Mouse (Mus musculus): ENCODE data around the gene Hist1h2ae. TPM values are rescaled to one million over a fixed set of nuclear protein-coding genes. Genes with fewer than 3 reads are reported as not detected.

Hist1h2ae gene
- polyA plus RNA-seq, 1 experiment from 2014 or later = 76.3 TPM

GRCm38 (mm10) chr13:23530901-23531875, 39.8 kb downstream of the Hist1h2ae start, which contains the start of gene Hist1h4h:
Hist1h4h (plus strand) TSS chr13:23531050.
- Histone ChIP-seq H3K9ac (ENCODE audit: low read length) (peak within 1 kb of the TSS; percentile 86), H3K9me3 (ENCODE audit: control insufficient read depth, low read length) (no peaks in the 10 kb centered on the region), H3K4me1 (ENCODE audit: control insufficient read depth, insufficient read depth, low read length) (peaks cover 11% of the 10 kb centered on the region), H3K4me2 (peak within 1 kb of the TSS; percentile 45), H3K27ac (ENCODE audit: low read depth, low read length) (peak within 1 kb of the TSS; percentile 98), H3K36me3 (ENCODE audit: control insufficient read depth, insufficient read depth, low read length) (no peaks in the 10 kb centered on the region), H3K27me3 (ENCODE audit: control insufficient read depth, insufficient read depth, low read length) (no peaks in the 10 kb centered on the region), H3K4me3 (ENCODE audit: low read depth, low read length) (peak within 1 kb of the TSS; percentile 45)
- ATAC-seq (ENCODE audit: low FRiP score) (peak; percentile 75), DNase-seq (ENCODE audit: low spot score, missing footprints) (peak; percentile 99)
- WGBS = under 1% methylated on average over 57 of the region's 70 CpGs

DNA sequence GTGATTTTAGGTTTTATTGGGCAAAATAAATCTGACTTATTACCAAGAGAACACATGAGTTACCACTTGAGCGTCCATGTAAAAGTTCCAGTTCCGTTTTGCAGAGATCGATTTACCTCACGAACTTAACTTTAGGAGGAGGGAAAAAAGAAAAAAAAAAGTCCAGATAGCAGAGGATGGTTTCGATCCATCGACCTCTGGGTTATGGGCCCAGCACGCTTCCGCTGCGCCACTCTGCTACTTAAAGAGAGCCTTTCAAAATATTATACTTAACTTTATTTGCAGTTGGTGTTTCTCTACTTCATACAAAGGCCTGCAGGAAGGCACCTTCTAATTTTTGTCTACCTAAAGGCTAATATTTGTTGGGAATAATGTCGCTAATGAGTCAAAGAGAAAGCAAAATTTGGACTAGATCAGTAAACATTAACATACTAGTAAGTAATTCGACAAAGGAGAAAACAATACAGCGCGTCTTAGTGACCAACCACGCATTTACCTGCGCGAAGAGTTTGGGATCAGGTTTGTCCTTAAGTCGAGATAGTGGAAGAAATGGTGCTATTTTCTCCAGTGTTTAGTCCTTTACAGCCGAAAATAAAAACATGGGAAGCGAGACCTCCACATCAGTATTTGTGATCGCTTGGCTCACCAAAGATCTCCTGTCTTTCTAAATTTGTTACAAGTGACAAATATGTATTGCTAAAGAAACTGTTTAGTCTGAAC, 40.7 kb downstream of the Hist1h2ae start:
- Histone ChIP-seq H3K4me2 (peak overlapping the region; percentile 45), H3K9me3 (ENCODE audit: control insufficient read depth, low read length) (no peaks in the 10 kb centered on the region), H3K27ac (ENCODE audit: low read depth, low read length) (peak overlapping the region; percentile 98), H3K4me3 (ENCODE audit: low read depth, low read length) (peak overlapping the region; percentile 45), H3K4me1 (ENCODE audit: control insufficient read depth, insufficient read depth, low read length) (peaks cover 10% of the 10 kb centered on the region; the same call in 1 of the 2 replicates), H3K27me3 (ENCODE audit: control insufficient read depth, insufficient read depth, low read length) (no peaks in the 10 kb centered on the region), H3K9ac (ENCODE audit: low read length) (peak overlapping the region; percentile 86), H3K36me3 (ENCODE audit: control insufficient read depth, insufficient read depth, low read length) (no peaks in the 10 kb centered on the region)
- ATAC-seq (ENCODE audit: low FRiP score) = no peak
- under 1% methylated on average over 20 of the region's 20 CpGs for WGBS
- peak; percentile 97 for DNase-seq (ENCODE audit: low spot score, missing footprints)

DNA sequence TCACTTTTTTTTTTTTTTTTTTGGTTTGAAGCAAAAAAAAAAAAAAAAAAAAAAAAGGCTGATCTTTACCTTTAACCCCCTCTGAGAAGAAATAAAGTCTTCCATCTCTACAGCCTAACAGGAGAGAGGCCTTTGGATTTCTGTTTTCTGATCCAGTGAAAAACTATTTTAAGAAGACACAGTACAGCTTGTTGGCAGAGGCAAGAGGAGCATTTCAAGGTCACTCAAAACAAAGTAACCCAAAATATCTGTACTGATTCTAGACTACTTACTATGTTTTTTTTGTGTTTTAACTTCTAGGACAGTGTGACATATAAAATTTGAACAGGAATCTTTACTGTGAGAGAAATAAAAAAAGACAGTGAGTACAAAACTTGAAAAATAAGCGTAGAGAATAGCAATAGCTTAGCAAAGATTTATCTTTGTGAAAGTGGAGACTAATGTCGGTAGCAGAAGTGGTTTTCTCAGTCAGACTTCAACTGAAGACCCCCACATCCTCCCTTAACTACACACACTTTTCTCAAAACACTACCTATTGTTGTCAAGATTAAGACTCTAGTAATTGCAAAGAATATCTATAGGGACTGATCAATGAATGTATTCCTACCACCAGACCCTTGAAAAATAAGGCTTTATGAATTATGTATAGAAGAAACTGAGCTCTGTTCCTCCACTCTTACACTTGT, 41.4 kb downstream of the Hist1h2ae start:
- Histone ChIP-seq H3K4me1 (ENCODE audit: control insufficient read depth, insufficient read depth, low read length) (peaks cover 10% of the 10 kb centered on the region; the same call in 1 of the 2 replicates), H3K4me2 (peak overlapping the region; percentile 45)
- WGBS = 33% methylated on average over 2 of the region's 2 CpGs

DNA sequence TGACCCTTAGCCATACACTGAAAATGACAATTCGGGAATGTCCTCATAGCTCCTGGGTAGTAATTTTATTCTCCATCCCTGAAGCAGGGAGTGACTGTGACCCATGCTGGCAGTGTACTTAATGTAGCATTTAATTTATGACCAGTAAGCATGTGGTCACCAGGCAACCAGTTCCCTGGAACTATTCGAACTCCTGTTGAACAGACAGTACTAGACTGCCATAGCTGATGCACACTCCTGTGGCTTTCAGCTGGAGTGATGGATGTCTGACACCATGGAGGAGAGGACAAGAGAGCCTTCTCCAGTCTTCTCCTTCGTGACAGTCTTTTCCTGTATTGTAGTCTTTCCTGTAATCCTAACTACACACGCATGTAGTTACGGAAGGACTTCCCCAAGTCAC, 42.0 kb downstream of the Hist1h2ae start:
- H3K4me1 ChIP-seq (ENCODE audit: control insufficient read depth, insufficient read depth, low read length) = peaks cover 10% of the 10 kb centered on the region; the same call in 1 of the 2 replicates
- peak overlapping the region; percentile 30 for H3K9ac ChIP-seq (ENCODE audit: low read length)
- H3K4me2 ChIP-seq = peak overlapping the region; percentile 45
- DNase-seq (ENCODE audit: low spot score, missing footprints) (no peak), ATAC-seq (ENCODE audit: low FRiP score) (no peak)
- no peaks in the 10 kb centered on the region for H3K36me3 ChIP-seq (ENCODE audit: control insufficient read depth, insufficient read depth, low read length)
- H3K4me3 ChIP-seq (ENCODE audit: low read depth, low read length) = no peak overlapping the region
- no peaks in the 10 kb centered on the region for H3K27me3 ChIP-seq (ENCODE audit: control insufficient read depth, insufficient read depth, low read length)
- no peak overlapping the region for H3K27ac ChIP-seq (ENCODE audit: low read depth, low read length)
- no peaks in the 10 kb centered on the region for H3K9me3 ChIP-seq (ENCODE audit: control insufficient read depth, low read length)
- 88% methylated on average over 5 of the region's 5 CpGs for WGBS

More for the DNA sequence above, 41.4 kb downstream of the Hist1h2ae start:
- Histone ChIP-seq H3K9ac (ENCODE audit: low read length) (peak overlapping the region; percentile 86), H3K27ac (ENCODE audit: low read depth, low read length) (peak overlapping the region; percentile 98; the same call in 1 of the 2 replicates), H3K4me3 (ENCODE audit: low read depth, low read length) (peak overlapping the region; percentile 45), H3K36me3 (ENCODE audit: control insufficient read depth, insufficient read depth, low read length) (no peaks in the 10 kb centered on the region), H3K27me3 (ENCODE audit: control insufficient read depth, insufficient read depth, low read length) (no peaks in the 10 kb centered on the region), H3K9me3 (ENCODE audit: control insufficient read depth, low read length) (no peaks in the 10 kb centered on the region)
- DNase-seq (ENCODE audit: low spot score, missing footprints) (no peak), ATAC-seq (ENCODE audit: low FRiP score) (no peak)

DNA sequence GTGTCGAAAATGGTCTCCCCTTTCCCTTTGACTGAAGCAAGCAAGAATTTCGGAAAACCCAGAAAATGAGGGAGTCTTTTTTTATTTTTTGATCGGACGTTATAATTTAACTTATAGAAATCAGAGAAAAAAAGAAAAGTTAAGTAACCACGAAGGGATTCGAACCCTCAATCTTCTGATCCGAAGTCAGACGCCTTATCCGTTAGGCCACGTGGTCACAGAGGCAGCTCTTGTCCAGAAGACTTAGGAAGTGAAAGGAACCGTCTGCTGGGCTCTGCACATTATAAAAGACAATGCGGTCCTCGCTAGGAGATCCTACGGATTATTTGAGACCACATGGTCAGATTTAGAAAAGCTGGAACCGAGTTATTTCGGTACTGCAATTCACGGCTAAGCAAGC, 44.7 kb downstream of the Hist1h2ae start:
- Histone ChIP-seq H3K4me3 (ENCODE audit: low read depth, low read length) (peak overlapping the region; percentile 29), H3K36me3 (ENCODE audit: control insufficient read depth, insufficient read depth, low read length) (no peaks in the 10 kb centered on the region), H3K4me2 (peak overlapping the region; percentile 41), H3K27me3 (ENCODE audit: control insufficient read depth, insufficient read depth, low read length) (no peaks in the 10 kb centered on the region), H3K9me3 (ENCODE audit: control insufficient read depth, low read length) (no peaks in the 10 kb centered on the region), H3K4me1 (ENCODE audit: control insufficient read depth, insufficient read depth, low read length) (peaks cover 3% of the 10 kb centered on the region; the same call in 1 of the 2 replicates), H3K27ac (ENCODE audit: low read depth, low read length) (no peak overlapping the region), H3K9ac (ENCODE audit: low read length) (peak overlapping the region; percentile 26; the same call in 1 of the 2 replicates)
- under 1% methylated on average over 17 of the region's 17 CpGs for WGBS
- ATAC-seq (ENCODE audit: low FRiP score) (peak; percentile 57), DNase-seq (ENCODE audit: low spot score, missing footprints) (peak; percentile 100)

GRCm38 (mm10) chr13:23525901-23526300, 45.1 kb downstream of the Hist1h2ae start:
- H3K4me2 ChIP-seq = peak overlapping the region; percentile 41
- peak; percentile 94 for DNase-seq (ENCODE audit: low spot score, missing footprints)
- 2% methylated on average over 10 of the region's 10 CpGs for WGBS
- H3K9ac ChIP-seq (ENCODE audit: low read length) = no peak overlapping the region
- H3K9me3 ChIP-seq (ENCODE audit: control insufficient read depth, low read length) = no peaks in the 10 kb centered on the region
- H3K4me1 ChIP-seq (ENCODE audit: control insufficient read depth, insufficient read depth, low read length) = peaks cover 3% of the 10 kb centered on the region; the same call in 1 of the 2 replicates
- no peaks in the 10 kb centered on the region for H3K27me3 ChIP-seq (ENCODE audit: control insufficient read depth, insufficient read depth, low read length)
- H3K27ac ChIP-seq (ENCODE audit: low read depth, low read length) = no peak overlapping the region
- no peaks in the 10 kb centered on the region for H3K36me3 ChIP-seq (ENCODE audit: control insufficient read depth, insufficient read depth, low read length)
- ATAC-seq (ENCODE audit: low FRiP score) = no peak
- H3K4me3 ChIP-seq (ENCODE audit: low read depth, low read length) = peak overlapping the region; percentile 29

GRCm38 (mm10) chr13:23524654-23525053, 46.4 kb downstream of the Hist1h2ae start:
- Histone ChIP-seq H3K36me3 (ENCODE audit: control insufficient read depth, insufficient read depth, low read length) (no peaks in the 10 kb centered on the region), H3K27ac (ENCODE audit: low read depth, low read length) (no peak overlapping the region), H3K4me2 (no peak overlapping the region), H3K4me3 (ENCODE audit: low read depth, low read length) (no peak overlapping the region), H3K9me3 (ENCODE audit: control insufficient read depth, low read length) (no peaks in the 10 kb centered on the region), H3K27me3 (ENCODE audit: control insufficient read depth, insufficient read depth, low read length) (no peaks in the 10 kb centered on the region), H3K9ac (ENCODE audit: low read length) (no peak overlapping the region), H3K4me1 (ENCODE audit: control insufficient read depth, insufficient read depth, low read length) (peaks cover 3% of the 10 kb centered on the region; the same call in 1 of the 2 replicates)
- peak; percentile 38; the same call in 1 of the 2 replicates for ATAC-seq (ENCODE audit: low FRiP score)
- peak; percentile 95 for DNase-seq (ENCODE audit: low spot score, missing footprints)
- whole genome bisulfite sequencing = 4% methylated on average over 5 of the region's 5 CpGs

GRCm38 (mm10) chr13:23523976-23524375, 47.0 kb downstream of the Hist1h2ae start:
- ATAC-seq (ENCODE audit: low FRiP score) (no peak), DNase-seq (ENCODE audit: low spot score, missing footprints) (no peak)
- Histone ChIP-seq H3K27ac (ENCODE audit: low read depth, low read length) (no peak overlapping the region), H3K36me3 (ENCODE audit: control insufficient read depth, insufficient read depth, low read length) (no peaks in the 10 kb centered on the region), H3K9ac (ENCODE audit: low read length) (no peak overlapping the region), H3K4me2 (no peak overlapping the region), H3K4me1 (ENCODE audit: control insufficient read depth, insufficient read depth, low read length) (peaks cover 1% of the 10 kb centered on the region; the same call in 1 of the 2 replicates), H3K4me3 (ENCODE audit: low read depth, low read length) (no peak overlapping the region), H3K27me3 (ENCODE audit: control insufficient read depth, insufficient read depth, low read length) (no peaks in the 10 kb centered on the region), H3K9me3 (ENCODE audit: control insufficient read depth, low read length) (no peaks in the 10 kb centered on the region)
- 54% methylated on average over 5 of the region's 5 CpGs for WGBS

Data from midbrain, embryonic 11.5 days (tissue).